Mouse (Mus musculus) granulocyte monocyte progenitor cell, adult 5-6 weeks (primary cell): ENCODE results near the gene Ldlrad1. TPM values are rescaled to one million over a fixed set of nuclear protein-coding genes. Genes with fewer than 3 reads are reported as not detected.
A peak's percentile ranks its signal among the peaks of the same experiment; 100 is the strongest.

Experiments
- ATAC-seq: replicated peaks from 2 replicates; pipeline ENCODE4 v1.8.0; 2016; ENCODE audit warnings: mild to moderate bottlenecking, moderate TSS enrichment, inconsistent platforms; ENCODE audit not compliant: poor library complexity, severe bottlenecking
- total RNA-seq, 2 experiments: library from RNA; stranded (forward) in 1 of 2; stranded (reverse) in 1 of 2; fragments of 200-712, 200-1000 nt in 1 of 2; fragments of >200 nt in 1 of 2; fragmentation: Nextera tagmentation in 1 of 2; gene quantifications; 2 replicates each; pipeline ENCODE4 v1.2.3; 2014 to 2017

The Ldlrad1 gene
- total RNA-seq, 2 experiments from 2014 or later = not detected

DNA sequence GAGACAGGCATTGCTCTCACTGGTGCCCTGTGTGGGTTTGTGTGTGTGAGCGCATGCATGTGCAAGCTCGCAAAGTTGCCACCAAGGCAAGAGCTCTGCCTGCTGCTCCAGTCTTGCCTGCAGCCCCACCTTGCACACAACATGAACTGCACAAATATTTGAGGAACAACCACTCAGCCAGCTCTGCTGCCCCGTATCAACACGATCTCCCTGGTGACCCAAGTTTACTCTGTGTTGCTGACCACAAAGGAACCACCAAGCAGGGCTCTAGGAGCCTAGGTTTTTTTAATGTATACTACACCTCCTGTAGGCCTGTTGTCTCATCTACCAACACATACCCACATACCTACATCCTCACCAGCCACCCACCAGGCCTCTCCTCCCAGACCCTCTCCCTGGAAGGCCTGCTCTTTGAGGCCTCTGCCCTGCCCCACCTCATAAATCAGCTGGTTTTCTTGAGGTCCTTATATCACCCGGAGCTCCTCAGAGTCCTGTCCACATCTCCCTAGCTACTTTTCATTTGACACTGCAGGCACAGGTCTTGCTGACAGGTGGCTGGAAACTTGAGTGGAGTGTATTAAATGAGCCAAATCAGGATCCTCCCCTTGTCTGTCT is 1.6 kb downstream of the Ldlrad1 start:
- peak; percentile 42; the same call in 1 of the 2 replicates for ATAC-seq

- no peak for ATAC-seq
Observed at GRCm38 (mm10) chr4:107211465-107211864, 2.5 kb downstream of the Ldlrad1 start.

GRCm38 (mm10) chr4:107211936-107212335 is 3.0 kb downstream of the Ldlrad1 start:
- ATAC-seq = no peak

DNA sequence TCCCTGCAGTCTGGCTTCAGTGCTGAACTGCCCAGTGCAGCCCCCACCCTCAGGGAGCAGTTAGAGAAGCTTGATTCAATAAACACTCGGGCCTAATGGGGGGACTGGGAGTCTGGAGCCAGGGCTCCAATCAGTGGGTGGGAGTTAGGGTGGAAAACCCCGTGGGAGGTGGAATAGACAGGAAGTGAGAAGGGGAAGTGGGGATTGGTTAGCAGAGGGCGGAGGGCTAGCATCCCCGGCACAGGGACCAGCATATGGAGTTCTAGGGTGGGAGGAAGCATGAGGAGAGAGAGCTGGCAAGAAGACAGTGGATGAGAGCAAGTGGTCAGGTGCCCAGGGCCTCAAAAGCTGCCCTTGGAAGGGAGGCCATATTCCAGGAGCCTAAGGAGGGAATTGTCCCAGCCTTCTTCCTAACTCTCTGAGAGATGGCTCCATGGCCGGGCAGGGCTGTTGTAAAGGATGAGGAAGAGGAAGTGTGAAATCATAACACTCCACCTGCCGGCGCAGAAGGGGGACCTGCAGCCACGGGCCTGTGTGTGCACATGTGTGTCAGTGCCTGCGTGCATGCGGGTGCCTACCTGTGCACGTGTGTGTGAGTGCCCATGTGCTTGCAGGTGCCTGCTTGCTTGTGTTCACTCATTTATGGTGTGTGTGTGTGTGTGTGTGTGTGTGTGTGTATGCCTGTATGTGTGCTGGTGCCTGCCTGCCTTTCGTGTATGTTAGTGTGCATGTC is 4.5 kb downstream of the Ldlrad1 start:
- ATAC-seq = peak; percentile 71

DNA sequence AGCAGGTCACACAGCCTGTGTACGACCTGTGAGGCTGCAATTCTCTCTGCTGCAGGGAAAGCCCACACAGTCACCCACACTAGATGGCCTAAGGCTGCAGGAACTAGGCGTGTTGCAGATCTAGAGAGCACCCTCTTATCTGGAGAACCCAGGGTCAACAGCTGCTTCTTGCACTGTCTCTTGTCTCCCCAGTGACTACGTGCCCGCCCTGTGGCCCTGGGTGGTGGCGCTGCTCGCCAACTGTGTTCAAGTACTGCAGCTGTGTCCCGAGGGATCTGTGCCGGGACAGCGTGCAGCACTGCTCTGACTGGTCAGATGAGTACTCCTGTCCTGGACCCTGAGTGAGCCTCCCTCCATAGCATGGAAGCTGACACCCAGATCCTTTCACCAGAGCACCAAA is 8.6 kb downstream of the Ldlrad1 start:
- no peak for ATAC-seq

- ATAC-seq = no peak
Observed at GRCm38 (mm10) chr4:107221524-107221923, 12.5 kb downstream of the Ldlrad1 start.

DNA sequence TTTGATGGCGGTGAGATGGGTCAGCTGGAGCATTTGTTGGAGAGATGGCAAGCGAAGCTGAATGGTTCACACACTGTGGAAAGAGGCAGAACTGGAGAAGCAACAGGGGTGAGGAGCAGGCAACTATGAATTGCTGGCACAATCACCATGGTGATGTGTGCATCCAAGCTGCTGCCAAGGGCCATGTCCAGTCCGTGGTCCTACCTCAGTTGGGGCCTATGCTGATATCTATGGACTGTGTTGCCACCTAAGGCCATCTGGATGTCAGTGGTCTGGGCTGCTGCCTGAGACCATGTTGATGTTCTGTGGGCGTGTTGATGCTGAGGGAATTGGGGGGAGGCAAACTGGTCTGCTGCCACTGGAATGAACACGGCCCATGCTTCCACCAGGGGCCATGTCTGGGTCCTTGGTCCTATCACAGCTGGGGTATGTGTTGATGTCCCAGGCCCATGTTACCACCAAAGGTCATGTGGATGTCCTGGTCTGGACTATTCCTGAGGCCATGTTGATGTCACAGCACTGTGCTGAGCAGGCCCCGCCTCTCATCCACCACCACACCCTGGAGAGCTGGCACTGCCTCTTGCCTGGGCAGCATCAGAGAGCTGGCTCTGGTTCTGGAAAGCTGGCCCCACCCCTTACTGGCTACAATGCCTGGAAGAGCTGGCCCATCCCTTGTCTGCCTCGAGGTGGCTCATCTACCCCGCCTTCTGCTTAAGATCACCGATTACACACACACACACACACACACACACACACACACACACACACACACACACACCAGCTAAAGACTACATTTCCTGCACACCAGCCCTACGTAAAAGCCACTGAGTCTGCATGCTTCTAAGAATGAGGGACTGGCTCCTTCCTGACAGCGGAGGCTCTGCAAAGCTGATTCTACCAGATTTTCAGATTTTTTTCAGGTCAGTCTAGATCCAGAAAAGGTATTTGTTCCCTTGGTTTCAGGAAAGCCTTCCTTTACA is 14.5 kb downstream of the Ldlrad1 start:
- ATAC-seq = no peak

DNA sequence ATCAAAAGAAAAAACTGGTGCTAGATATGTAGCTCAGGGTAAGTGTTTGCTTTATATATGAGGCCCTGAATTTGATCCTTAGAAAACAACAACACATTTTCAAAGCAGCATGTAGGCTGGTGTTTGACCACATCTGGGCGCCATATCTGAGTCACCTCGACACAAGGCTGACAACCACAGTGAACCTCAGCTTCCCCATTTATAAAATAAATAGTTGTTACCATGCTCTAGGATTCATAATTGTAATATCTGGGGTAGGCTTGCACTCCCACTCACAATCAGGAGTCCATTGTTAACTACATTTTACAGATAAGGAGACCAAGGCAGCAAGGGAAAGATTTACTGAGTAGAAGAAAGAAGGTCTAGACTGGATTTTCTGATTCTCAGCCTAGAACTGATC is 17.3 kb downstream of the Ldlrad1 start:
- 0 out of 2 replicates have a peak, but pooled peaks have one; percentile 33 for ATAC-seq

DNA sequence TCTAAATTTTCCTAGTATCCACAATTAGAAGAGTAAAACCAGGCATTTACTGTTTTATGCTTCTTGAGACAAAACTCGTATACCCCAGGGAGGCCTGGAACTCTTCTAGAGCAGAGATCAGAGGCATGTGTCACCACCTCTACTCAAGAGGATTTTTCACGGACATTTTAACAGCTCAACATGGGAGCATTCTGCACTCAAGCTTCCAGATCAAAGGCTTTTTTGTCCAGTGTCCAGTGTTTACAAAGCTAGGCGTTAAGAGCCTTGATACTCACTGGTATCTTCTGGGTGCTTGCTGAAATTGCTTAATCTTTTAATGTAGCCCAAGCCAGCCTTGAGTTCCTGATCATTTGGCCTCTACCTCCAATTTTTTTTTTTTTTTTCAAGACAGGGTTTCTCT is 23.2 kb downstream of the Ldlrad1 start:
- ATAC-seq = no peak

- no peak for ATAC-seq
Observed at GRCm38 (mm10) chr4:107238253-107238652, 29.3 kb downstream of the Ldlrad1 start.

DNA sequence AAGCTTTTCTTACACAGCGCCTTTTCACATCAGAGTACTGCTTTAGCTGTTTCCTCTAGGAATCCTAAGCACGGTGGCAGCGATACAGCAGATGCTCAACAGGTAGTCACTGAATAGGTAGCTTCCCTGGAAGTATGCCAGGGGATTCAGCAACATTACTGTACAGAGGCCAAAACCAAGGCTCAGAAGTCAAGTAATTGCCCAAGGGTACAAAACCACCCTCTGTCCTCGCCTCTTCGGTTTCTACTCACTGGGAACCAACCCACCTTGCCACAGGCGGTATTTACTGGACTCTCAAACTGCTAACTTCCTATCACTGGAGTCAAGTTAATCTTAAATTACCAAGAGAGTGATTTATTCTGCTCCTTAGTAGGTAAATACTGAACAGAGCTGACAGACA is 31.2 kb downstream of the Ldlrad1 start:
- ATAC-seq = no peak

DNA sequence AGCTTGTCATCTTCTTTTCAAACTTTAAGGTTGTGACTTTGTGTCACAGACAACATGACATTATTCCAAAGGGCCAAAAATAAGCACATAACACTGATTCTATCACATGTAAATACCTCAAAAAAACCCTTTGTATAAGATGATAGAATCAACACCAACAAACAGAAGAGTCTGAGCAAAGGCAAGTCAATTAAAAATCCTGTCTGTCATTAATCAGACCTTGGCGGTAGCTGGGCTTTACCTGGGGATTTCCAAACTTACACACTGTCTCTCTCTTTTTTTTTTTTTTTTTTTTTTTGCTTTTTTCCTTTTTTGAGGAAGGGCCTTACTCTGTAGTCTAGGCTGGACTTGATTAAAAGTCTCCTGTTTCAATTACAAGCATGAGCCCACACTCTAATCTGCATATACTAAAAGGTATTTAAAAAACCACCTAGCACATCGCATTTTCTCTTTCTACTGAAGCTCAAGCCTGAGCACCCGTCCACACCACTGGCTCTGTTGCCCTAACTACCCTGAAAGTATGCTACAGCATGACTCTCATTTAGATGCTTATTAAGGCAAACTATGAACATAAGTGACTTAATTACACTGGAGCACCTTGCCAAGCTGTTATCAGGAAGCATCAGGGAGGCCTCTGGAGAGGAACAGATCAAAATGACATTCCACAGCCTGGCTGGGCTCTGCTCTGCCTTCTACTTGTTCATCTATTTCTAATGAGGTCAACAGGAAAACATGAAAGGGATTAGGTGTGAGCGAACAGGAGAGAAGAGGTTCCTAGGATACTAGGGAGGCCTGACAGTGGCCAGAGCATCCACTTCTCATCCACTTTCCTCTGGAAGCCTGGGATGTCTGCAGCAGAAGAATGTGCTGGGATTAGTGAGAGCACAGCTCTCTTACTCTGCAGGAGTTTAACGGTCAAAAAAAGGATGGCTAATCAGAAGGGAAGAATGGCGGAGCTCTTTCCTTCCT is 34.7 kb downstream of the Ldlrad1 start:
- ATAC-seq = no peak

GRCm38 (mm10) chr4:107245368-107245767 is 36.4 kb downstream of the Ldlrad1 start:
- ATAC-seq = no peak

DNA sequence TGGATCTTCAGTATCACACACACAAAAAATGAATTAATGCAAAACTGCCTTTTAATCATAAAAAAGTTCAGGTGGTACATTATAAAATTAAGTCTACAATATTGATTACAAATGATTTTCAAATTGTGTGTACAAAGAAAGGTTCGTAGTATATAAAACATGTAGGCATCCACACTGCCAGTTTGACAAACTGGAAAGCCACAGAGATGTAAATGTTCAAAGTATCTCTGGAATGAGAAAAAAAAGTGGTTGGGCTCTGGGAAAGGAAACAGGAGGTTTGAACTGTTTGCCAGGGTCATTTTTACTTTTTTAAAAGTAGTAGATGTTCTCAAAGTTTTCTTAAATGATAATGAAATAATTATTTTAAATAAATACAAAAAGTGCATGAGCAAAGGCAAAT is 37.1 kb downstream of the Ldlrad1 start:
- no peak for ATAC-seq

DNA sequence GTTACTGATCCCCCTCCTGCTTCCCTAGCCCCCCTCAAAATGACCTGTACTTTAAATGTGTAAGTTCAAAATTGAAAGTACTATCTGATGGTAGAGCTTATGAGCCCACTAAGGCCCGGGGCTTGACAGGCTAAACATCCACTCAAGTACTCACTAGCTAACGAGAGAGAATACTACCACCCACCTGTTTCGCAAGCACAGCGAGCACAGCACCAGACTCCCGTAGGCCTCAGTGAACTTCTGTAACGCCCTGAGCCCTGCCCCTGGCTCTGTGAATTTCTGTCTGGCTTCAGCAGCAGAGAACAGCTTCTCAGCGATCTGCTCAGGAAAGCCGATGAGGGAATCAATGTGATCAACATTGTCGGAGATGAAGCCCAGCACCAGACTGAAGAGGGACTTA is 38.1 kb downstream of the Ldlrad1 start:
- ATAC-seq = no peak; the same call in 1 of the 2 replicates

- no peak for ATAC-seq
Observed at GRCm38 (mm10) chr4:107248061-107248460, 39.1 kb downstream of the Ldlrad1 start.

- no peak for ATAC-seq
Observed at GRCm38 (mm10) chr4:107249471-107249870, 40.5 kb downstream of the Ldlrad1 start.

- ATAC-seq = no peak
Observed at GRCm38 (mm10) chr4:107250494-107250893, 41.5 kb downstream of the Ldlrad1 start.

- ATAC-seq = no peak
Observed at GRCm38 (mm10) chr4:107252522-107252921, 43.5 kb downstream of the Ldlrad1 start.
